Mouse (Mus musculus) gastrocnemius, postnatal 36 days (tissue): ENCODE measurements around the gene Xlr. TPM values are rescaled to one million over a fixed set of nuclear protein-coding genes. Genes with fewer than 3 reads are reported as not detected.
"Not testable (repeated sequence)": the region's sequence is repeated elsewhere in the genome, so short reads cannot be mapped to it uniquely, and the experiment has no call there.

Experiments used
- DNase-seq, 2 experiments: peaks; one replicate each; pipeline ENCODE4 v3.0.0; 2022
- intact Hi-C: fragments of 180-260 bp; cut with DNase I; formaldehyde crosslinking; loops from one replicate; pipeline ENCODE4 v1.15.1; 2025
- long read RNA-seq, 2 experiments: library from polyadenylated mRNA; stranded (forward); transcript quantifications; one replicate each; pipeline ENCODE4 v2.0.0; 2021
- total RNA-seq, 2 experiments: library from RNA; stranded (reverse); gene quantifications; 2 replicates each; pipeline ENCODE4 v1.2.3; 2021

Gene Xlr
- under 1 TPM in 1 of 2 experiments, not detected in 1; 0.36 TPM for total RNA-seq
- long read RNA-seq, experiment 1: 0 reads
- long read RNA-seq, experiment 2: 0 reads

GRCm38 (mm10) chrX:53797519-53797918 lies at the start of gene Xlr:
Gene Xlr, minus strand, starts transcription at chrX:53797706.
- intact Hi-C loops, DNase-seq: not testable (repeated sequence)

- intact Hi-C loops: no loop called here
- DNase-seq: no peak
Measured at GRCm38 (mm10) chrX:53799074-53799473, 1.6 kb upstream of the Xlr start.

GRCm38 (mm10) chrX:53776276-53776675 lies 21.2 kb downstream of the Xlr start, which contains the start of gene Zfp36l3:
Gene Zfp36l3, minus strand, starts transcription at chrX:53776394.
- DNase-seq: no peak
- intact Hi-C loops: no loop called here

DNA sequence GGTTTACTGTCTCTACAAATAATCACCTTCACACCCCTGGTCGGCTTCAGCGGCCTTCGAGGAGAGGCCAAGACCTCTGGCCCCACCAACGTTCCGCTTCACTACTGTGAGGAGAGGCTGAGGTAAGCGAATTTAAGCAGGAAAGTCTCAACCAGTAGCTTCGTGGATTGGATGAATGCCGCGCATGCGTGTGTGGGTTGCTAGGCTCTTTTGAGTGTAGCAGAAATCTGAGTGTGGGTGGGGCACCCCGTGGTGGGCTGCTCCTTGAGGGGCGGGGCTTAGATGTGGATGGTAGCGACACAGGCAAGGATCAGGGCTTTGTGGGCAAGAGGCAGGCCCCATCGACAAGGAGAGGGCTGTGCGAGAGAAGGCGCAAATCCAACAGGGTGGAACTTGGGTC lies 39.8 kb downstream of the Xlr start, which contains the start of gene 1700013H16Rik:
TSS of gene 1700013H16Rik (minus strand) at position 96 of the 400 bp plus-strand sequence.
- DNase-seq: no peak
- intact Hi-C loops: no loop called here

DNA sequence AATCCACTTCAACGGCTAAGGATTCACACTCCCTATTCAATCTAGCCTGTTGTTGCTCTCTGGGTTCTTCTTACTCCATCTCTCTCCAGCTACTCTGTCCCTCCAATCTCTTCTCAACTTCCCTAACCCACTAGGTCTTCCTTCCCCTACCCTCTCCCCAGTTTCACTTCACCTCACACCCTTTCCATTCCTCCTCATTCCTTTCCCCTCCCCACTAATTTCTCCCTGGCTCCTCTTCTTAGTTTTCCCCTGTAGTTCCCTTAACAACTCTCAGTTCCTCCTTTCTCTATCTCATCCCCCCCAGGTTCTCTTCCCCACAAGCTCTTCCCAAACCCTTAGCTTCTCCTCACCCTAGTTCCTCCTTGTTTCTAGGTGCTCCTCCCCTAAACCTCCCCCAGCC lies 44.7 kb downstream of the Xlr start:
- intact Hi-C loops: no loop called here
- DNase-seq: no peak

GRCm38 (mm10) chrX:53728967-53729366 lies 68.5 kb downstream of the Xlr start:
- DNase-seq: no peak
- intact Hi-C loops: no loop called here

Other genes with a start within 250 kb of the Xlr start
- gene Rtl8c, start 189.7 kb downstream of the Xlr start, total RNA-seq: 1 to 10 TPM; 3.1 to 5.0 TPM
- gene Gm14597, start 188.7 kb downstream of the Xlr start, total RNA-seq: not detected
- 10 to 100 TPM; 63.6 to 70.8 TPM for gene Rtl8a, start 154.0 kb downstream of the Xlr start, total RNA-seq
- 10 to 100 TPM; 57.8 to 62.1 TPM for gene Rtl8b, start 127.3 kb downstream of the Xlr start, total RNA-seq
- not detected for gene 4930502E18Rik, start 72.9 kb downstream of the Xlr start, total RNA-seq
- not detected for gene 1700013H16Rik, start 39.9 kb downstream of the Xlr start, total RNA-seq
- gene Zfp36l3, start 21.3 kb downstream of the Xlr start, total RNA-seq: not detected